Mouse (Mus musculus): ENCODE data around the gene Olfr701.

The Olfr701 gene
- long read RNA-seq, experiment 1, result 0 reads
- long read RNA-seq, experiment 2, result 0 reads

DNA sequence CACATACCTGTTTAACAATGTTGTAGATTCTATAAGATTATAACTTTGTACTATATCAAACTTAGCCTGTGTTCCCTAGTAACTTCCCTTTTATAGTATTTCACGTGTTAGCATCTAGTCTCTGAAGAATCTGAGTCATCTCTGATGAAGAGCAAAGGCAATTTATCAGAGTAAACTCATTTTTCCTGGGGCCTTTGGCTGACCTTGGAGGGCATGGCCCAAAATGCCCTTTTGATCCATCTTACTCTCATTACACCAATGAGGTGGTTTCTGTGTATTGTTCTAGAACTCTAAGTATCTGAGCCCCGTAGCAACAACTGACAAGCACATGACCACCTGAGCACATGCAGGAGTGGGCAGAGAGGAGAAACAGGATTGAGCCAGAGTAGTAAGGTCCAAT, at the start of gene Olfr701:
TSS of gene Olfr701 (plus strand) at position 301 of the 400 bp plus-strand sequence.
- intact Hi-C loops (cut with DNase I), result no loop called here

DNA sequence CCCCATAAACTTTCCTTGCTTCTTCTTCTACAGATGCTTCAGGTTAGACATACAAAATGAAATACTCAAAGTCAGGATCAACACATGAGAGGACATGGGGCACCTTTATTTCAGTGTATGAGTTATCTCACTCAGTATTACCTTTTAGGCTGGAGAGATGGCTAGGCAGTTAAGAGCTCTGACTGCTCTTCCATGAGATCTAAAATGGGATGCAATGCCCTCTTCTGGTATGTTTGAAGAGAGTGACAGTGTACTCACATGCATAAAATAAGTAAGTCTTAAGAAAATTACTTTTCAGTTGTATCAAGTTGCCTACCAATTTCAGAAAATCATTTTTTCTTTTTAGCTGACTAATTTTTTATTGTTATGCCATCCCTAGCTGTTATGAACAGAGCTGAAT, 25.6 kb upstream of the Olfr701 start:
- intact Hi-C loops (cut with DNase I), result no loop called here

DNA sequence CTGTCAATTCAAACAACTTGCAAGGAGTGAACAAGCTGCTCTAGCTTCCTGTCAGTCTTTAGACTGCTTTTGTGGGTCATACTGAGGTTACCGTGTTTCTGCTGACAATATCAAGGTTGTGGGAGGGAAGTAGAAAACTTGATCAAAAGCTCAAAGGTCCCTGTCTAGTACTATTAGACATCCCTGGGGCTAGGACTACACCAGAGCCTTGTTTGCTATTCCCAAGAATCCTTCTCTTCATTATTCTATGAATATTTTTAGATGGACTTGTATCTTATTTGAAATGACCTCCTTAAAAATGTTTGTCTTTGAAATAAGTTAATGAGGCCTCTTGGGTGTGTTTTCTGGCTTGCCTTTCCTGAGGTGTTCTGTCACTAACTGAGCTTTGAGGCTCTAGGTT, 20.8 kb upstream of the Olfr701 start, which contains the start of gene Olfr699:
TSS of gene Olfr699 (minus strand) at position 101 of the 400 bp plus-strand sequence.
- intact Hi-C loops (cut with DNase I), result no loop called here

DNA sequence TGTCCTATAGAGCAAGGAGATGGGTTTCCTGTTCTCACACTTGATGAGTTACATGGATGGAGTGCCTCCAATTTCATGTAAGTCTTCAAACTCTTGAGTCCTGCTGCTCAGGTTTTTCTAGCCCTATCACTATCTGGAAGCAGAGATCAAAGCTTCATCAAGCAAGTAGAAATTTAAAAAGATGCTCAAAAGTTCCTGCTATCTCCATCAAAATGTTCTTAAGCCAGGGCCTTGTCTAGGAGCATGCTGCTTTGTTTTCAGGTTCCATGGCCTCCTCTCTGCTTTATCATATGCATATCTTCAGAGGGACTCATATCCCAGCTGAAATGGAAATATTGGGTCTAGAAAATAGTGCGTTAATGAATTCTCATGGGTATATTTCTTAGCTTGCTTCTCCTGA, 5.2 kb upstream of the Olfr701 start, which contains the start of gene Olfr700:
TSS of gene Olfr700 (minus strand) at position 101 of the 400 bp plus-strand sequence.
- intact Hi-C loops (cut with DNase I), result no loop called here

DNA sequence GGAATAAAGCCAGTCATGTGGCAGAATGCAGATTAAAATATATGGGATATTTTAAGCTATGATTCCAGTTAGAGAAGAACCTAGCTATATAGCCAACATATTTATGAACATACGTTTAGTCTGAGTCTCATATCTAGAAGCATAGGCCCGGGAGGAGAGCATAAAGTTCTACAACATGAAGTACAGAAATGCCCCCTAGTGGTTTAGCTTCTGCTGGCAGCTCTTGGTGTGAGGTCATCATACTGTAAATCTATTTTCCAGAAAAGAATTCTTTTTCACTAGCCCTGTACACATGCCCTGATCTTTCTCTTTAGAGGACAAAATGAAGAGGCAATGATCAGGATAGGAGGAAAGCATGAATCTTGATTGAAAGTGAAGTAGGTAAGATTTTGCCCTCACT, 1.8 kb downstream of the Olfr701 start:
- intact Hi-C loops (cut with DNase I), result no loop called here

DNA sequence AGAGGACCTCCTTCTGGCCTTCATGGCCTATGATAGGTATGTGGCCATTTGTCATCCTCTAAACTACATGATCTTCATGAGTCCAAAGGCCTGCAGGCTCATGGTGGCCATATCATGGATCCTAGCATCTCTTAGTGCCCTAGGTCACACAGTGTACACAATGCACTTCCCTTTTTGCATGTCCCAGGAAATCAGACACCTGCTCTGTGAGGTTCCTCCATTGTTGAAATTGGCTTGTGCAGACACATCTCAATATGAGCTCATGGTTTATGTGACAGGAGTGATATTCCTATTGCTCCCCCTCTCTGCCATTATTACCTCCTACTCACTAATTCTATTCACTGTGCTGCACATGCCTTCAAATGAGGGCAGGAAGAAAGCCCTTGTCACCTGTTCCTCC, 4.5 kb downstream of the Olfr701 start:
- intact Hi-C loops (cut with DNase I), result no loop called here

DNA sequence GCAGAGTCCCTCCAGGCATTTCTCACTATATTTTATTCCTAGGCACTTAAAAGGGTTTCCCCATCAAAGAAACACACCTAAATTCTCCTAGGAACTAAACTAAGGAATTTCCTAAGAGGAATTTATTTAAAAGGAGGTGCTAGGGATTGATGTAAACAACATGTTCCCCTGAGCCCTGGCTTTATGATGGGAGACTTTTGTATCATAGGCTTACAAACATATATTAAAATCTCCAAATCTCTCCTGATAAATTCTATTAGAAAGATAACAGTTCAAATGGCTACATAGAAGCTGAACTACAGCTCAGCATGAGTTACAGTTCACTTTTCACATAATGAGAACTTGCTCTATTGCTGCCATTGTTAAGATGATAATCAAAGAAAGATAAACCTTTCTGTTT, 19.9 kb downstream of the Olfr701 start, which contains the start of gene Olfr702:
TSS of gene Olfr702 (minus strand) at position 101 of the 400 bp plus-strand sequence.
- intact Hi-C loops (cut with DNase I), result no loop called here

DNA sequence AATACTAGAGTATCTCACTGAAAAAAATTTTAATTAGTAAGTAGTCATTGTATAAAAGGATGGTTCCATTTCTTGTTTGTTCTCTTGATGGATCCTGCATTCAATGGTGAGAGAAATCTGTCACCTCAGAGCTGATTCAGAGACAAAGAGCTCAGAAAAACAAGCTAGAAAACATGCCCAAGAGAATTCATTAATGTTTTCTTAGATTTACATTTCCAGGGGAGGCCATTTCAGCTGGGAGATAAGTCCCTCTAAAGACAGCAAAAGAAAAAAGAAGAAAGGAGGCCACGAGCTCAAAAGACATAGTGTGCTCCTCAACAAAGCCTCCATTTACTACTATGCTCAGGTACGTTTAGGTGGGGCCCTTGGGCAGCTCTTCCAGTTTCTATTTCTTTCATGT, 29.1 kb downstream of the Olfr701 start, which contains the start of gene Olfr703:
TSS of gene Olfr703 (plus strand) at position 301 of the 400 bp plus-strand sequence.
- intact Hi-C loops (cut with DNase I), result no loop called here

DNA sequence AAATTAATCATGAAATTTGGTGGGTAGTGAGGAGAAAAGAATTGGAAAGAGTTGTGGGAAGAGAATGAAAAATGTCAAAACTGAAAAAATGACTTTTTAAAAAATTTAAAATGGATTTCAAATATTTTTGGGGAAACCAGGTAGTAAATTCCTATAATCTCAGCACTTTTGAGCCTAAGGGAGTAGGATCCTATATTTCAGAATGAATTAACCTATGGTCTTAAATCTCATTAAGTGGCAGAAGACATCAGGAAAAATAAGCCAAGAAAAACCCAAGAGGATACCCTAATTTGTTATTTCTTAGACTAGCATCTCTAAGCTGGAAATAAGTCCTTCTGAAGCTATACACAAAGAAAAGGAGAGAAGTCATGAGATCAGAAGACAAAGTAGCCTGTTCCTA, 49.0 kb downstream of the Olfr701 start, which contains the start of gene Olfr704:
TSS of gene Olfr704 (plus strand) at position 301 of the 400 bp plus-strand sequence.
- intact Hi-C loops (cut with DNase I), result no loop called here

Data from adrenal gland (tissue).